Mouse (Mus musculus) cerebellum, postnatal 4 days (tissue): ENCODE measurements around the gene Slc46a3.
A peak's percentile ranks its signal among the peaks of the same experiment; 100 is the strongest.

ENCODE experiments used
- DNase-seq, 2 experiments: peaks; one replicate each; pipeline ENCODE4 v3.0.0; 2022; ENCODE audit warnings: low spot score in 2 of 2, mixed read lengths in 1 of 2

The Slc46a3 gene

DNA sequence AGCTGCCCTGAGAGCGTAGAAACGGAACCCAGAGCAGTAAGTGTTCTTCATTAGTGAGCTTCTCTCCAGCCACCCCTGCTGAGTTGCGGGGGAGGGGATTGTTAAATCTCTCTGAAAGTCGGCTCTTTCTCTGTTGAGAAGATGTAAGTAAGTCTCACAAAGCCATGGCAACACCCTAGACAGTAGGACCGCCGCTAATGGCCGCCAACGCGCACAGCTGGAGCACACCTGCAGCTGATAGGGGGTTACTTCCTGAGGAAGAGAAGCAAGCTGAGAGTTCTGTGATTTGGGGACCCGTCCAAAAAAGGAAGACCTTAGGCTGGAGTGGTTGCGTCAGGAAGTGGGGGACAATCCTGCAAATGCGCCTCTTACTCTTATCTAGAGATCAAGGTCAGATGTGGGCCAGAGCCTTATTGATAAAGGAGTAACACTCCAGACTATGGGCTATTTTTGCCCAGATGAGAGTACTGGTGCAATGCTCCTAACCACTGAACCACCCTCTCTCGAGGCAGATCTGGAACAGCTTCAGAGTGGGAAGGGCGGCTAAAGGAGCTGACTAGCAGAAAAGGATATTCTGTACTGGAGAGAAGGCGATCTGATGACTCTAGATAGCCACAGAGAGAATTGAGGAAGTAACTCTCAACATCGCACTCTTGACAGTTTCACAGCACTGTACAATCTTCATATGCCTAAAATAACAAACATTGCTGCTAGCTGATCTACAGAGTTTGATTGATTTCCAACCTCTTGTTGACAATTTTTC is 1.0 kb upstream of the Slc46a3 start:
- no peak for DNase-seq

DNA sequence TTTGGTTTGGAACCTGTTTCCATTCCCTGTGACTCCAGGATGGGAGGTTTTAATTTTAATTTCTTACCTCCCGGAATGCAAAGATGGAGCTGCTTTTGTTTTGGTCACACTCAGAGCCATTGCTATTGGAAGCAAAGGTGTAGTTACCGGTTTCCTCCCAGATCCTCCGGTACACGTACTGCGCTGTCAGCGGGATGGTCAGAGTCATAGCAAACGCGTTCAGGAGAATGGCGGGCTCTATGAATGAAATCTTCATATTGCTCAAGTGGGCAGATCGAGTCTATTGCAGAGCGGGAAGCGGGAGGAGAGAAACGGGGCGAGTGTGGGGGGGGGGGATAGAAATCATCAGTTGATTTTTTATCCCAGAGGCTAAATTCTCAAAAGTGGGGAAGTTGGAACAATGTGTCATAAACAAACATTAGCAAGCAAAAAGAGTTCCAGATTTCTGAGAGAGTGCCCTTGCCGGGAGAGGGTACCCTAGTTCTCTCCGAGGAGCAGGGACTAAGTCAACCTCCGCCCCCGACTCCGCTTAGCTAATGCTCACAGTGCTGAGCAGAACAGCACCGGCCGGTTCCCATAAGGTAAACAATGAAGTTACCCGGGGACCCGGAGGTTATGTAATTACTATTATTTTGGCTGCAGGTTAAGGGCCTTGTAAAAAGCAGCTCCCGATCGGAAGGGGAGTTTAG is 705 bp downstream of the Slc46a3 start:
- peak in 1 of 2 experiments; percentile 15 for DNase-seq

DNA sequence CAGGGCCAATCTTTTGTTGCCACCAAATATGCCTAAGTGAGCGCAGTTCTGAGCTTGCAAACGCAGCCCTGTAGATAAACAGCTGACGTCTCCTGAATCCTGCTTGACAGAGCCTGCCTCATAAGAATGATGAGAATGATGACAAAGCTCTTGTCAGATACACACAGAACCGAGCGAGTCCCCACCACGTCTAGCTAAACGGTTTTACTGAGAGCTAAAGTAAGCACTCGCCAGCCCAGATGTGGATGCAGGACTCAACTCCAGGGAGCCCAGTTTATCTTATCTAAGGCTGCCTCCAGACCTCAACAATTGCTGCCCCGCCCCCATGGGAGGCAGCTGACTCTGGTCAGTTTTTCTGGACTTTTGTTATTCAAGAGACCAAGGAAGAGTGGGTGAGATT is 1.5 kb downstream of the Slc46a3 start:
- DNase-seq: no peak

DNA sequence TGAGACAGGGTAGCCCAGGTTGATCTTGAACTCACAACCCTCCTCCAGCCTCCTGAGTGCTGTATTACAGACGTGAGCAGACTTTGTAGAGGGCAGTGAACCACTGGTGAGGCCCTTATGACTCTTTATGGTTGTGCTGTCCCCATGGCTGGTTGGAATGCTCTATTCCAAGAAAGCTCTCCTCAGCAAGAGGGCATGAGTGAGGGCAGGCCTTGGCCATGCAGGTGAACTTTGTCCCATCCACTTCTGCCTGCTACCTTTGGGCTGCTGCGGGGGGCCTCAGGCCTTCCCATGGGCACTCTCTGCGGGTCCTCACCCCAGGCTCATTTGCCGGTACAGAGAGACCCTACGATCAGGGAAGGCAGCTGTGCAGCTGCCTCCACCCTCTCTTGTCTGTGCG is 1.9 kb downstream of the Slc46a3 start:
- DNase-seq: no peak

DNA sequence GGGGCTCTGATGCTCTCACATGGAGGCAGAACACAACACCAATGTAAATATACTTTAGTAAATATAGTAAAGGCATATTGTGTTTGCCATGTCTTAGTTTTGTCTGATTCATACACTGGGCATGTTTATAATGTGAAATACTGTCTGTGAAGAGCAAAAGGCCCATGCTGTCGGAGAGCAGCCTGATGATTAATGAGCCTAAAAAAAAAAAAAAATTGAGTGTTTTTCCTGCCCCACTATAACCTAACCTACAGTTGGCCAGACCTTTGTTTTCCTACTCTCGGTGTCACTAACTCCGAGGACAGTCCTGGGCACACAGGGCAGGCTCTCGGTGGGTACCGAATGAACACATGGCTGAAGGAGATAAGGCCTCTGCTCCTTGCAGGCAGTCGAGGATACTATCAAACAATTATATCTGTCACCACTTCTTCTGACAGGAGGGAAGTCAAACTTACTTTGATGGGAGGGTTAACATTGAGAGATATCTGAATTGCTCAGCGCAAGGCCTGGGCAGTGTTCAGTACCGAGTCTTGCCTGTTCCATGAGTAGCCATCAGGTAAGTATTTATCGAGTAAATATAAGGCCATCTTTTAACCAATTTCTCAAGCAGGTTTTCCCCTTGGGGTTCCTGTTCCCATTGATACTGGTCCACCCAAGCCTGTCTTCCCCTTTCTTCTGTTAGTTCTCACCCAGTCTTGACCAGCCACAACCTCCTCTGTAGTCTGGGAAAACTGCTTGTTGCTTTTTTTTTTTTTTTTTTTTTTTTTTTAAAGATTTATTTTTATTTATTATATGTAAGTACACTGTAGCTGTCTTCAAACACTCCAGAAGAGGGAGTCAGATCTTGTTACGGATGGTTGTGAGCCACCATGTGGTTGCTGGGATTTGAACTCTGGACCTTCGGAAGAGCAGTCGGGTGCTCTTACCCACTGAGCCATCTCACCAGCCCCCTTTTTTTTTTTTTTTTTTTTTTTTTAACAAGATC is 6.0 kb downstream of the Slc46a3 start:
- DNase-seq: no peak

DNA sequence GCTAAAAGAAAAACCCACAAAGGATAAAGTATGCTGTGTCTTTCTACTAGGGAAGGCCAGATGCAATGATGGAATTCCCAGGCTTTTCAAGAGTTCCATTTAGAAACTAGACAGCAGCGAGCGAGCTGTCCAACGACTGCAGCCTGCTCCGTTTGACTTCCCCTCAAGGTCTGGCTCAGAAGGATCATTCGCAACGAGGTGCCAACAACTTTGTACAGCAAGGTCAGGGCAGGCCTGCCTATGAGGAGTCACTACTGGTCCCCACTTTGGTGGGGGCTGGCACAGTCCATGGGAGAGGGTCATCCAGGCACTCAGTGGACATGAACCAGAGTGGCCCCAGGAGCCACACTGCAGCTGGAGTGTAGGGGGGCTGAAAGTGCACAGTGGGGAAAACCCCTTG is 11.0 kb downstream of the Slc46a3 start:
- DNase-seq: no peak

DNA sequence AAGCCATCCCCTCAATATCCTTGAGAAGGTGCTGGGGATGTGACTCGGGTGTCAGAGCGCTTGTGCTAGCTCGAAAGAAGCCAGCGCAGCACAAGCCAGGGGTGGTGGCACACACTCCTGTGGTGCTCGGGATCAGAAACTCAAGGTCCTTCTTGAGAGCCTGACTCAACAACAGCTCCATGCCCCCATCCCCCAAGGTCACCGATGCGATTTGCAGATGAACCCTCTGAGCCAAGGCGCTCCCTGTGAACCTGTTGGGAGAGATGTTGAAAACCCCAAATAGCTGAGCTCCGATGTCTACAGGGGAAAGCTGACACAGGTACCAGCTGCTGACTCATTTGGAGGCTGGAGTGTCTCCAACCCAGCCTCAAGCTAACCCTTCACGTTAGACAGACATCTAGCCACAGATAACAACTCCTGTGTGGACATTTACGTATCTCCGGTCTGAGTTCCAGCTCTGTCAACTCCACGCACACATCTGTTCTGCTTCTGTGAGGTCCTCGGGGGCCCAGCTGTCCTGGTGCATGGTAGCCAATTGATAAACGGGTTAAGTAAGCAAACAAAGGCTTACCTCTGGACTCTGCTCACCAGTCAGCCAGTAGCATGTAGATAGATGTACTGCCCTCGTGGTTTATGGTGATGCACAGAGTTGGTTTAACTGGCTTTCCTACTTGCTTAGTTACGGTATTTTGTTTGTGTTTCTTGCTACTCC is 14.5 kb downstream of the Slc46a3 start:
- no peak for DNase-seq

DNA sequence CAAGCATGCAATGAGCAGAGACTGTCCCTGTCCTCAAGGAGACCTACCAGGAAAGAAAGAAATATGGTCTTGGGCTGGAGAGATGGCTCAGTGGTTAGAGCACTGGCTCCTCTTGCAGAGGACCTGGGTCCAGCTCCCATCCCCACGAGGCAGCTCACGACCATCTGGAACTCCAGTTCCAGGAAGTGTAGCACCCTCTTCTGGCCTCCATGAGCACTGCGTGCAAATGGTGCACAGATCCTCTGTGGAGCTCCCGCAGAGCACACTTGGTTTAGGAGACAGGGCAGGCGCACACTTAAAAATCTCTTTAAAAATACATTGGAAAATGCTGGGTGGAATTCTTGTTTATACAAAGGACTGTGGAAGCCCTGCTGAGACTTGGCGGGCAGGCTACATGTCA is 17.1 kb downstream of the Slc46a3 start:
- DNase-seq: peak in 1 of 2 experiments; percentile 18

DNA sequence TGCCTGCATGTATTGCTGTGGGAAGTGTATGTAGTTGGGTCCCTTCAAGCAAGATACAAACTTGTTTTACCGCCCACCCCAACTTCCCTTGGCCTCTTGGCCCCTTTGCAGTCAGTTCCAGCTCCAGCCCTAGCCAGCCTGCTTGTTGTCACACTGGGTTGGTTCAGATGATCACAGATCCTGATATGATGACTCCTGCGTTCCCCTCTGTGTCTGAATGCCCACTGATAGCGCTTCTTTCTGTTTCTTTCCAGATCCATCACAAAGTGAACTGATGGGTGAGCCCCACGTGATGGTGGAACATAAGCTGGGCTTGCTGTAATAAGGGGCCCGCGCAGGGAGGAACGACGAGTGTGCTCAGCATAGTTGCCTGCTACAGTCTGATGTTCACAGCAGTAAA is 19.4 kb downstream of the Slc46a3 start:
- DNase-seq: no peak

DNA sequence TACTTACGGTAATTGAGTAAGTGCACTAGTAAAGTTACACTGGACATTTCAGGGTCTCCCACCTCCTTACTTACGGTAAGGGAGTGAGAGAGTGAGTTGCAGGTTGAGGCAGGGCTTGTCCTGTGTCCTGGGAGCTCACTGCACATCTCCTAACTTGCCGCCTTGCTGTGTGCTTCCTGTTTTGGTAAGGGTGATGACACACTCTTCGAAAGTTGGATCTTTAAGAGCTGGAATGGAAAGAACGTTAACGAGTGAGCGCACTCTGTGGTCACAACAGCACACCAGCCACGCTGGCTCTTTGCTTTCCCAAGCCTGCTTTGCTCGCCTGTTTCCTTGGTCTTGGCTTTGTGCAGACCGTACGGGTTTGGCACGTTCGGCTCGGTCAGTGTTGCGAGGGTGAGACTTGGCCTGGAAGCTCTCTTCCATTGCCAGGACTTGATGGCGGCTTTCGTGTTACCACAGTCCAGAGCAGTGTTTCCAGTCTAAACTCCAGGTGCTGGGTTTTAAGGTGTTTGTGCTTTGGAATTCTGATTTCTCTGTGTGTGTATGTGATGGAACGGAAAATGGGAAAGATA is 20.0 kb downstream of the Slc46a3 start:
- no peak for DNase-seq

DNA sequence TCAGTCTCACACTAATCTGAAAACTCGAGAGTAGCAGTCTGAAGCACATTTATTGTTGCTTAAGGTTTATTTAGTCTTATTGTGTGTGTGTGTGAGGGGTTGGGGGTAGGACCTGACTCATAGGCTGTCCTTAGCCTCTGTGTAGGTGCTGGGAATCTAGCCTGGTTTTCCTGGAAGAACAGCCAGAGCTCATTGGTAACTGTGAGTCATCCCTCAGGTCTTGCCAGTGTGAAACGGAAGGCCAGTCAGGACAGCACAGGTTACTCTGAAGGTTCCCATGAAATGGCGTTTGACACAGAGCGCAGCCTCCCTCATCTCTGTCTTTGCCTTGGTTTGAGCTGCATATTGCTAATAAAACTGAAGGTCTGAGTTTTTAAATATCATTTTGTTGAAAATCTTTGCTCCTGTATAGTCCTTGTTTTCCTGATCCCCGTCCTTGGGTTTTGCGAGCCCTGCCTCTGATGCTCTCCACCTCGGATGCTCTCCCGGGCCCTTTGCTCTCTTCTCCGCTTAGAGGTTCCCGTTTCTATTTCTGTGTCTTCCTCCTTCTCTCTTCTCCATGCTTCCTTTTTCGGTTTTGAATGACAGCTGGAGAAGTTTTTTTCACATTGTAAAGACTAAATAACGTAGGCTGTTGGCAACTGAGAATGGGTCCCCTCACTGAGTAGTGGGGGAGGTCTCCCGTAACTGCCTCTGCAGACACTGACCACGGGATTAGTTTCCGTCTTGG is 23.4 kb downstream of the Slc46a3 start:
- DNase-seq: no peak

DNA sequence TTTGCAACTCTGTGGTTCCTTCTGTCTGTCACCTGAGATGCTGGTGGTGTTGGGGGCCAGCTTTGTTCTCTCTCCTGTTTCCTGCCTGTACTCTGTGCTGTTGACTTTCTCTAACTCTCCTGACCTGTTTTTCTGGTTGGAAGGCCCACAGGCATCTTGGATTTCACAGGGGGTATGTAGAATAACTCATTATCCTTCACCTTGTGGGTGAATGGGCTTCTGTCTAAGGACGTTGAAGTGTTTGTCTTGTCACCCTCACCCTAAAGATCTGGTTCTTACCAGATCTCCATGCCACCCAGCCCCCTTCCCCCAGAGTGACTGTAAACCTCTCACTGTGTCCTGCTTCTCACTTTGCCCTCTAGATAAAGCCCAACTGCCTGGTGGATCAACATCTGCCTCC is 24.3 kb downstream of the Slc46a3 start:
- DNase-seq: no peak

DNA sequence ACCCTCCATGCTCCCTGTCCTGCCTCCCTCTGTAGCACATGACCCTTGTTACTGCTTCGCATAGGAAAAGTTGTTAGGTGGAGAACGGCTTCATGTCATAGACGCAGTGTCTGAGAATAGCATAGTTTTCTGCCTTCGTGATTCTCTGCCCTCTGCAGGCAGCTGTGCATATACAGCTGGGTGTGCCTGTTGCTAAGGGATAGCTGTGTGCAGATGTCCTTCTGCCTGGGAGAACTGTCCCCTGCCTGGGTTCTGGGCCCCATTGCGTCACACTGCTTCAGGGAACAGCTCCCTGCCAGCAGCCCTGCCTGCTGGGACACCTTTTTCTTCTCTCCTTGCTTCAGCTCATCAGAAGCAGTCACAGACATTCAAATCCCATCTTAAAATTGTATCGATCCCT is 25.0 kb downstream of the Slc46a3 start:
- no peak for DNase-seq

DNA sequence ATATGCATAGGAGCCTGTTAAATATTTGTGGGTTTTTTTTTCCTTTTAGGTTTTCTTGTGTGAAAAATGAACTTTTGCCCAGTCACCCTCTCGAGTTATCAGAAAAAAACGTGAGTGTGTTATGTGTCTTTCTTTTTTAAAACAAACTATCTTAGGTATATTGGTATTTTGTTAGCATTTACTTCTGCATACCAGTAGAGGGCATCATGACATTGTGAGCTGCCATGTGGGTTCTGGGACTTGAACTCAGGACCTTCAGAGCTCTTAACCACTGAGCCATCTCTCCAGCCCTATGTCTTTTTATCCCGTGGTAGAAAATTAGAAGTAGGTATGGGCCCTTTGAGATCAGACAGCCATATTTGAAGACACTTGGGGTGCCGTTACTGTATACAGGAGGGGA is 25.9 kb downstream of the Slc46a3 start:
- DNase-seq: no peak

DNA sequence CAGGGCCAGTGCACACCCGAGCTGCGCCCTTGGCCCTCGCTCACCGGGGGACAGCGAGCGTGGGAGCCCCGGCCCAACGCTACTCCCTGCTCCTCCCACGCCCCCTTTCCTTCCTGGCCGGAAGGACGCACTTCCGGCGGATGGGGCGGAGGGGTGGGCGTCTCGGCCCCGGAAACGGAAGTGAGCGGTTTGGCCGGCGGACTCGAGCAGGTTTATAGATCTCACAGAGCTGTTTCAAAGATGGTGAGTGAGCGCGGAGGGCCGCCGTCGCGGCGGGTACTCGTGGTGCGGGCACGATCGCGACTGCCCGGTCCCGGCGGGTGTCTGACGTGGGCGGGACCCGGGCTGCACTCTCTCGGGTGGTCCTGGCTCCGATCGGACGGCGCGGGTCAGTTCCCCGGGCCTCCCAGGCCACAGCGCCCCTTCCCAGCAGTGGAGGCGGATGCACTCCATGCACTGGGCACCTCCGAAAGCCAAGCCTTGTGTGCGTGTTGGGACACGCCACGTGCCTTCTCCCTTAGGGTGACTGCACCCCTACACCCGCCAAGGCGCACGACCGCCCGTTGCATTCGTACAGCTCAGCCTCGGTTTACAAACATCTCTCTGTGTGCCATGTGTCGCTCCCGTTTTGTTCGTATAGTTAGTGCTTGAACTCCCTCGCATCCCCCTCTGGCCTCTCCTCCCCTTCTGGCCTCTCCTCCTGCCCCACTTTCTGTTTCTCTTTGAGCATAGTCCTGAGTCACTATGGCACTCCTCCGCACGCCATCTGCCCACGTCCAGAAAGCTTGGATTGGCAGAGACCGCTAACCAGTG is 34.0 kb downstream of the Slc46a3 start, which contains the start of gene Pomp:
Pomp (plus strand) TSS at position 13 of the 813 bp plus-strand sequence.
- peak; percentile 79 to 86 for DNase-seq

DNA sequence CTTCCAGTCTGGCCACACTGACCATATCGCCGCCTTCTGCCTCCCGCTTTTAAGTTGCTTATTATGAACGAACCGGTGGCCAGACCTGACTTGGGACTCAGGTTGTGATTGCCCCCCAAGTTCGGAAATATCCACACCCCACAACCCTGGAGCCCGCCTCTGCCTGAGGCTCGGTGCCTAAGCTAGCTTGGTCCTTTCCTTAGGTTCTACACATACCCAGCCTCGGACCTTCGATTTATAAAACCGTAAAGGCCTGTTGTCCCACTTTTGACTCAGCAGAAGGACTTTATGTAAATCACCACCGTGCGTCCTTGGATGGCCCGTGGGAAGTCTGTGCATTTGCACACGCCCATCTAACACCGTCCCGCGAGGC is 34.6 kb downstream of the Slc46a3 start:
- DNase-seq: no peak

DNA sequence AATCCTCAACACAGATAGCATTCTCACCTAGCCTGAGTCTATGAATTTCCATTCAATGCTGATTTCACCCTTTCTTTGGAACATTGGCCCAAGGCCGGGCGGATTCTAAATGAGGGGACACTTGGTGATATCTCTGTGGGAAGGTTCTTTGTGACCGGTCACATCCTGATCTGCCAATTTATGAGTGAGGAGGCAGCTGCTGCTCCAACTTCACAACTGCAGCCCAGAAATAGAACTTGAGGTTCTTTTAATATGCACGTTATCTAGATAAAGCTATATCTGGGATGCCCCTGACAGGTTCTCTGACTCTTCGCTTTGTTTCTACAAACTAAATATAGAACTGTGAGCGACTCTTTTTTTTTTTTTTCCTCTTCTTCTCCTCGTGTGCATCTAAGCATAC is 44.4 kb downstream of the Slc46a3 start:
- DNase-seq: no peak

DNA sequence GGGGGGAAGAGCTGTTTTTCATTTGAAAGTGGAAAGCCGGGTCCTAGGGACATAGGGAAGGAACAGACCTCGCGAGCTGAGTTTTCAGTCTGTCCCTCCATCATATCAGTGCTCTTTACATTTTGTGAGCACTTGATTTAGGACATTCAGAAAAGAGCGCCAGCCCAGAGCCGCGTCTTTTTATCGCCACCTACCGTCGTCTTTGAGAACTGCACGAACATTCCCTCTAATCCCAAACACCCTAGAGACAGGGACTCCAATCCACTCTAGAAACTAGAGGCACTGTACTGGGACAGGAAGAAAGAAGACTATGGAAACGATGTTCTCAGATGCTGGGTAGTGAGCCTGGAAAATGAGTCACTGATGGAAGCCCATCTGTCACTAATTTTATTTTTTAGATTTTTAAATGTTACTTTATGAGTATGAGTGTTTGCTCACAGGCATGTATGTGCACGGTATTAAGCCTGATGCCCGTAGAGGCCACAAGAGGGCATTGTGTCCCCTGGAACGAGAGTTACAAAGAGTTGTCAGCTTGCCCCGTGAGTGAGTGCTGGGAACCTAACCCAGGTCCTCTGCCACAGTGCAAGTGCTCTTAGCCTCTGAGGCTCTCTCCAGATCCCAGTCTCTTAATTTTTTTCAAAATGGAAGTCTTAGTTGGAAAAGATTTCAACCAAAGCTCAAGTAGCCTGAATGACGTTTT is 46.3 kb downstream of the Slc46a3 start:
- peak; percentile 66 to 80 for DNase-seq

DNA sequence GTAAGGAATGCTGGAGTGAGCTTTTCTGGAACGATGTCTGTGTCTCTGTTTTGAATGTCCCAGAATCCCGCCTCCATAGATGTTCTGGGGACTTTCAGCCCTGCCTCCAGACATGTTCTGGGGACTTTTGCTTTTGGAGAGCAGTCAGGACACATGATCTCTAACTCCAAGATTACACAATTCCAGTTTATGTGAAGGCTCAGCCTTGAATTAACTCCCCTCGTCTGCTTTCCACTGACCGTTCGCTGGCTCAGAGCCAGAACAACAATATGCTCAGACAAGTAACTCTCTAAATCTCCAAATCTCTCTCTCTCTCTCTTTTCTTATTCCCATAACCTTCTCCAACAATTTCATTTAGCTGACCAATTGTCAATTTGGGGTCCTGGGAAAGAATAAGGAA is 47.3 kb downstream of the Slc46a3 start:
- no peak for DNase-seq
